Mouse (Mus musculus) small intestine, adult 10 weeks (tissue): ENCODE measurements around the gene Ipo5. TPM values are rescaled to one million over a fixed set of nuclear protein-coding genes. Genes with fewer than 3 reads are reported as not detected.

Source experiments
- polyA plus RNA-seq: library from polyadenylated mRNA; stranded (reverse); fragments of 350-450 nt; fragmentation: Illumina TruSeq; extraction: RNeasy Lipid Tissue Mini Kit (QIAGEN cat#74804); gene quantifications from one replicate; pipeline ENCODE4 v1.2.3, GENCODE M21; 2014; ENCODE audit warnings: low replicate concordance

The Ipo5 gene
- 25.8 TPM for polyA plus RNA-seq

GRCm38 (mm10) chr14:120910733-120911324 lies at the start of gene Ipo5:
Gene Ipo5 (plus strand): TSS chr14:120911224.

Other genes starting within 250 kb of the Ipo5 start
- 2.6 TPM for gene Farp1, start 124.0 kb downstream of the Ipo5 start, polyA plus RNA-seq